Mouse (Mus musculus) left cerebral cortex, postnatal 14 days (tissue): ENCODE measurements at regions not wholly inside any gene's neighbourhood (a gene's known extent, or its start where the extent isn't known, plus 50 kb on each side); places are given as distances from the start of the nearest gene placed in this dataset.

Experiments
- DNase-seq, 2 experiments: peaks; one replicate each; pipeline ENCODE4 v3.0.0; 2021 to 2022; ENCODE audit warnings: low spot score in 2 of 2, mixed read lengths in 1 of 2
- intact Hi-C: fragments of 180-260 bp; cut with DNase I; formaldehyde crosslinking; loops from one replicate; pipeline ENCODE4 v1.15.1; 2025

DNA sequence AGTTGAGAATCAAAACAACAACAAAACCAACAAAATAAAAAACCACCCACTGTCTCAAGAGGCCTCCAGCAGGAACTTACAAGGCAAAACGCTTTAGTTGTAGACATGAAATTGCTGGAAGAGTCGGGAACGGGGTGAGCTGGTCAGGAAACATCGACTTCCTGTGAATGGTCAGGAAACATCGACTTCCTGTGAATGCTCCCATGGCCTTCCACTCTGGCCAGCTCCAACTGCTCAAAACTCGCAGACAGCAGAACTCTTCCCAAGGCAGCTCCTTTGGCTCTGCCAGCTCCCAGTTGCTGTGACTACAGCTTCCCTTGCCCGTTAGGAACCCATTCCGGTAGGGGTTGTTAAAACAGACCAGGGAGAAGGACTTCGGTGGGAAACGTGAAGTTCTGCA lies 170.2 kb downstream of the Zfp365 start:
- intact Hi-C loops: no loop called here
- no peak for DNase-seq

GRCm38 (mm10) chr10:67739199-67739598 lies 173.3 kb downstream of the Zfp365 start:
- intact Hi-C loops: no loop called here
- no peak for DNase-seq

GRCm38 (mm10) chr10:67736636-67737035 lies 175.8 kb downstream of the Zfp365 start:
- DNase-seq: no peak
- intact Hi-C loops: no loop called here

DNA sequence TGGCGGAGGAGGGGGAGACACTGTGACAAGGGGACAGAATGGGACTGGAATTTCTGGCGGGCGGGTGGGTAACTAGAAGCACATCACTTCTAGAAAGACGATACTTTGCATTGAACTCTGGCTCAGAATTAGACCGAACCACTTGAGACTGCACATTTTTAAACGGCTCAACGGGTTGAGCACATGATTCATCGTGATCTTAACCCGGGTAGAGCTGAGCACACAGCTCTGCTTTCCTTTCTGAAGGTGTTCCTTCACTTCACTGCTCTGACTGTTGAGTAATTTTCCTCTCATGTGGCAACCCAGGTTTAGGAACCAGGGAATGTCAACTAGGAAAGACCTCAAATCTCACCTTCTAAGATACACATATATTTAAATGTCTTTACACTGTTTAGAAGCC lies 180.9 kb downstream of the Zfp365 start:
- no peak for DNase-seq
- intact Hi-C loops: no loop called here

DNA sequence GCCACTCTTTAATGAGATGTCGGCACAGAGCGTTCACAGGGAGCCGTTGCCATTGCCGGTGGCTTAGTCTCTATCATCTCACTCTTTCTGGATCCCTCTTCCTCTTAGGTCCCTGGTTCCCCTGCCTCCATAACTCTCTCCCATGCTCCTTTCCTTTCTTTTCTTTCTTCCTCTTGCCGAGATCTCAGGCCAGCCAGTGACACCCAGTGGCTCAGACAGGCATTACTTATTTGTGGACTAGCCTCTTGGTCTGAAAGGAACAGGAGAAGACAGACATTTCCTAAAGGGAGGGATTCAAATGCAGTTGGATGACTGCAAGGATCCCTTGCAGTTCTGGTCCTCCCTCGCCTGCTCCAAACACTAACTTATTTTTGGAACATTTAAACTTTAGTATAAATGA lies 180.5 kb upstream of the Ado start:
- DNase-seq: peak; percentile 44 to 73
- intact Hi-C loops: loop anchor here (2.0 kb wide), 2 partner anchors 192 to 414 kb away; no protein-coding TSS in a partner anchor

GRCm38 (mm10) chr10:67727580-67727979 lies 178.8 kb upstream of the Ado start:
- DNase-seq: no peak

DNA sequence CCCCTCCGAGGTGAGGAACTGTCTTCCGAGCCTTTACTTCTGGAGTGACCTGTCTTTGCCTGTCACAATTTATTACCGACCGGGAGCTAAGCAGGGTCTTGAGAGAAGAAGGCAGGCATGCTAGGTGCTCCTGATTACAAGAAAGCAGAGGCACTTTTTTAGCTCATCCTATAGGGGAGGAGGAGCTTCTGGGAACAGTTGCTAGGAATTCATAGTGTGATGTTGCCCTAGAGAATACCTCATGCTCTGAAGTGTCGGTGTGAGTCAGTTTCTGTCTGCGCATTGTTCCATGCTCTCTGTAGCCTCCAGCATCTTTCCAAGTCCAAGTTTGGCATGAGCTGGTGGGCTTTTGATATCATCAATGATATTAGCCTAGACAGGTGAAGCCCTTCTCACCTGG lies 178.0 kb upstream of the Ado start:
- DNase-seq: no peak
- intact Hi-C loops: no loop called here

More at GRCm38 (mm10) chr10:67727580-67727979, 178.8 kb upstream of the Ado start:
- intact Hi-C loops: no loop called here

- DNase-seq: no peak
- intact Hi-C loops: no loop called here
These were observed 177.6 kb upstream of the Ado start for GRCm38 (mm10) chr10:67726351-67726750.

- peak; percentile 59 for DNase-seq
- intact Hi-C loops: loop anchor here (2.0 kb wide), 1 partner anchor 185 kb away; no protein-coding TSS in a partner anchor
These were observed 173.0 kb upstream of the Ado start for GRCm38 (mm10) chr10:67721787-67722186.

GRCm38 (mm10) chr10:67717506-67717905 lies 168.8 kb upstream of the Ado start:
- intact Hi-C loops: loop anchor here (10.0 kb wide), 1 partner anchor 73 kb away; no protein-coding TSS in a partner anchor
- peak; percentile 74 to 92 for DNase-seq

DNA sequence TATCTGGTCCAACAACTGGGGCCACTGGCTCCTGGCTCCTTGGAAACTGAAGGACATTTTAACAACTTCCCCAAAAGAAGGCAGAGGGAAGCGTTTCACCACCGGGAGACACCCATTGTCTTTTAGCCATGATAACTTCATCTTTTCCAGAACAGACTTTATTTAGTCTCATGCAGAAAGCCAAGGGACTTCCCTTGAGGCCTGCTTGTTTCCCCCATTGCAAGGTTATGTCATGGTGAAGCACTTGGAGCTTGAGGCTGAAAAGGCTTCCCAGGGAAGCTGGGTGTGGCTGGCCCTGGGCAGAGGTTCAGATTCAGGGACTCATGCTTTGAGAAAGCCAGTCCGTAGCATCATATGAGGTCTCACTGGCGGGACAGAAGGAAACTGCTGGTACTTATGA lies 166.3 kb upstream of the Ado start:
- DNase-seq: no peak
- intact Hi-C loops: loop anchor here (10.0 kb wide), 1 partner anchor 70 kb away; no protein-coding TSS in a partner anchor

DNA sequence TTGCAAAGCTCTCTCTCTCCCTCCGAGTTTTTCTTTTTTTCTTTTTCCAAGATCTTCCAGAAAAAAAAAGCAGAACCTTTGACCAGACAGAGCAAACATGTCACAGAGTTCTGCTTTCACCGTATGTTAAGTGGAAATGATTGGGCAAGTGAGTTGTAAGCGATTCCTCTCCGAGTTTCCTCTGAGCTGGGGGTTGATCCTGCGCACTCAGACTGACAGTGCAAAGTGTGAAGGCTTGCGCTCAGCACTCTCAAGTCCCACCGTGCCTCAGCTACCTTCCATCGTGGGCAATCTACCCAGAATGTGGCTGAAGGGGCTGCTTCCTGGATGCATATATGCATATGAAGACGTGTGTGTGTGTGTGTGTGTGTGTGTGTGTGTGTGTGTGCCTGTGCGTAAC lies 164.3 kb upstream of the Ado start:
- intact Hi-C loops: loop anchor here (10.0 kb wide), 1 partner anchor 68 kb away; no protein-coding TSS in a partner anchor
- DNase-seq: no peak

DNA sequence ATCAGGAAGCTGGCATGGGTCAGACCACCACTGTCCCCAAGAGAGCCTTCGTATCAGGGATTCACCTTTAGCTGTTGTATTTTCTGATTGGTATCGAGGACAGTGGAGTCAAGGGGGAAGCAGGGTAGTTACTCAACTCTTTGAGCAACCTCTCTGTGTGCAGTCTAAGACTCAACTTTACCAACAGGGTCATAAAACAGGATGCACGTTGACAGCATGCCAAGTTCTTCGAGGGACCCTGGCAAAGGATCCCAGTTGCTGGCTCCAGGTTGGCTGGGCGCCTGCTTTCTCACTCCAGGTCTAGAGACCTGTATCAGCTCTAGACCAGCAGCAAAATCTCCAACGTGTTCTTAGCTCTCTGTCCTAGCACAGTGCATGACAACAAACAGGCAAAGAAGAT lies 163.9 kb upstream of the Ado start:
- DNase-seq: no peak
- intact Hi-C loops: loop anchor here (10.0 kb wide), 1 partner anchor 68 kb away; no protein-coding TSS in a partner anchor

DNA sequence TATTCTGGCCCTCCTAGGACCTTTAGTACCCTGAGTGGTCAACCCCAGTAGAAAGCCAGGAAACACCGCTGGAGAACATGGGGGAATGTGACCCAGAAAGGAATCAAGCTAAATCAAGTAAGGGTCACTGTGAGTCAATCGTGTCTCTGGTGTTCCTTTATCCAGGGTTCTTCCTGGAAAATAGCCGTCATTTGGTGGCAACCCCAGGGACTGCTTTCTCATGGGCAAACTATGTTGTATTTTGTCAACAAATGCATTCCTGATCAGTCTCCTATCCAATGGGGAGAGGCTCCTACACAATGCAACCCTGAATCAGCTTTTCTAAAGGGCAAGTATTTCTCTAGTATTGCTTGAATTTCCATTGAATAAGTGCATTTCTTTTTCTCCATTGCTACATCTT lies 163.2 kb upstream of the Ado start:
- DNase-seq: no peak
- intact Hi-C loops: loop anchor here (10.0 kb wide), 1 partner anchor 67 kb away; no protein-coding TSS in a partner anchor

DNA sequence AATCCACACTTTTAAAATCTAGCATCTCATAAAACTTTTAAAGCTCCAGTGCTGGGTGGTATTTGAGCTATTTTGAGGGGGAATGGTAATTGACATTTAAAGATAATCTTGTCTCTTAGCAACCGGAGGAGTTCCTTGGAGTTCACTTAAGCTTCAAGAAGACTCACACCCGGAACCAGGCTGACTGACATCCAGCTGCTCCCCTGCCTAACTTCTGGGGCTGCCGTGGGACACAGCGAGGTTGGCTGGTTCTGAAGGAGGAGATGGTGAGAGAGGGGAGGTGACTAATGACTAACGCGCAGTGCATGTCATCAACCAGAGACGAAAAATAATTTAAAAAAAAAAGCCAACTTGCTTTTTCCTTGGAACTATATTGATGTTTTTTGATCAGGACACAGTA lies 157.7 kb upstream of the Ado start:
- intact Hi-C loops: no loop called here
- no peak for DNase-seq

- intact Hi-C loops: no loop called here
- no peak for DNase-seq
These were observed 154.2 kb upstream of the Ado start for GRCm38 (mm10) chr10:67702783-67703455.

DNA sequence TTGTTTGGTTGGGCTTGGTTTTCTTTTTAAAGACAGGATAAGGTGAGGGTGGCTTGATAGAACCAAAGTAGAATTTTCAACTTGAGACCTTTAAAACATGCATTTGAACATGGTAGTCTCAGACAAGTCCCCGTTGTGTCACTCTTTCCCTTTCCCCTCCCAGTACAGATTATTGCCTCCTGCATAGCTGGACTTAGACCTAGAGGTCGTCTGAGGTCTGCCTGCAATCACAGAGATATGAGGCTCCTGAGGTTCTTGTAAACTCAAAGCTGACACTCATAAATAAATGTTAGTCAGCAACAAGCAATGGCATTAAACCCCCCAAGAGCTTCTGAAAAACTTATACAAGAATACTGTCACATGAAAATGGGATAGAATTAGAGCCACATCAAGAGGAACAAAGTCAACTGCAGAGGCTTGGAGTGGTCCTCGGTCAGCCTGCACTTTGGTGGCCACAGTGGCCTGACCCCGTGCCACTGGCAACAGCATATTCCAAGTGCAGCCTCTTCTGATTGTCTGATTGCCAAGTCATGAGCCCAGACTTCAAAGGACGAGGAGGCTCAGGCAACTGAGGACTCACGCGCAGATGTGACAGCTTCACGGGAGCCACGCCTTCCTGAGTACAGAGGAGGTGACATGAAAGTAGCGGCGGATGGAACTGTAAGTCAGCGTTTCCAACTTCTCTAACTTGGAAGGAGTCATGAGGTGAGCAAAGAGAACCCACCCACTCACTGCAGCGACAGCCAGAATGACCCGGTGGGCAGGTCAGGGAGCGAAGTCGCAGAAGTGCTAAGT lies 148.8 kb upstream of the Ado start:
- DNase-seq: no peak
- intact Hi-C loops: no loop called here

GRCm38 (mm10) chr10:67695891-67696853 lies 147.4 kb upstream of the Ado start:
- DNase-seq: no peak
- intact Hi-C loops: no loop called here

GRCm38 (mm10) chr10:67694751-67695150 lies 146.0 kb upstream of the Ado start:
- intact Hi-C loops: no loop called here
- no peak for DNase-seq

DNA sequence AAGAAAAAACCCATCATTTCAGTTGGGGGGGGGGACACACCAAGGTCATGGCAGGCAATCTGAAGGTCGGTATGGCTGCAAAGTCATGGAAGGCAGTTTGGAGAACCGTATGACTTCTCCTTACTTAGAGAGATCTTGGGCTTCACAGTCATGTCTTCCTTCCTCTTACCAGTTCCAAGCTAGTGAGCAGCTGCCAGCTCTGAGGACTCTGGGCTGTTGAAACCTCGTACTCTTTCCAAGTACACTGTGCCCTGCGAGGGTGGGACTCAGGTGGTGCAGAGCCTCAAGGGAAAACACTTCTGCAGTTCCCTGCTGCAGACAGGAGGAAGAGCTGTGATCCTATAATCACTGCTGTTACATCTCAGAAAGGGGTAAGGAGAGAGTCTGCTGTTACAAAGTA lies 144.8 kb upstream of the Ado start:
- intact Hi-C loops: no loop called here
- DNase-seq: no peak
